Mouse (Mus musculus): Measurements from ENCODE around the gene Gli2. TPM values are rescaled to one million over a fixed set of nuclear protein-coding genes. Genes with fewer than 3 reads are reported as not detected.

Gli2 gene
- polyA plus RNA-seq, 2 experiments = 23.0 to 31.5 TPM

DNA sequence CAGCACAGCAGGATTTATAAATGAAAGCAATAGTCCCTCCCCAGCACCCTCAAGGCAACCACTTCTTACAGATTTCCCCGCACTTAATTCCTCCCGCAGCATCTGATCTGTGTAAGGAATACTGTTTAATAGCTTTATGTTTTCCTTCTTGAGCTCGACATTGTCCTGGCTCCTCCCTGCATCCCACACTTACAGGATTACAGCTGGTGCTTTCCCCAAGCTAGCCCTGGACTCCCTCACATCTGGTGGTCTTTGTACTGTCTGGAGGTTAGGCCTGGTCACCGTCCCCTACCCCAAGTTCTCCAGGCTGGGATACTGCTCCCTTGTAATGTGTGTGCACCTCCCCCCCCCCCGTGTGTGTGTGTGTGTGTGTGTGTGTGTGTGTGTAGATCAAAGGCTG is 101.1 kb downstream of the Gli2 start:
- 41% methylated on average over 5 of the region's 5 CpGs for WGBS
- Histone ChIP-seq H3K9me3 (ENCODE audit: control insufficient read depth, low read length) (no peaks in the 10 kb centered on the region), H3K27ac (replicated peaks; ENCODE audit: low read depth, low read length) (no peak overlapping the region), H3K4me1 (ENCODE audit: control insufficient read depth, insufficient read depth, low read length) (peaks cover 33% of the 10 kb centered on the region), H3K27me3 (ENCODE audit: control insufficient read depth, insufficient read depth, low read length) (no peaks in the 10 kb centered on the region), H3K4me2 (replicated peaks; ENCODE audit: low read depth, low read length, severe bottlenecking) (no peak overlapping the region), H3K36me3 (ENCODE audit: control insufficient read depth, insufficient read depth, low read length) (peaks cover 29% of the 10 kb centered on the region), H3K4me3 (replicated peaks; ENCODE audit: low read length) (no peak overlapping the region), H3K9ac (ENCODE audit: low read depth, low read length, severe bottlenecking) (no peak overlapping the region)
- no peak for DNase-seq (ENCODE audit: low spot score)
- TF ChIP-seq POLR2A (IDR thresholded peaks at IDR 0.05; ENCODE audit: borderline replicate concordance, extremely low read depth, insufficient read depth, insufficient read length) = no peak
- ATAC-seq (ENCODE audit: low FRiP score, low read depth) = no peak

DNA sequence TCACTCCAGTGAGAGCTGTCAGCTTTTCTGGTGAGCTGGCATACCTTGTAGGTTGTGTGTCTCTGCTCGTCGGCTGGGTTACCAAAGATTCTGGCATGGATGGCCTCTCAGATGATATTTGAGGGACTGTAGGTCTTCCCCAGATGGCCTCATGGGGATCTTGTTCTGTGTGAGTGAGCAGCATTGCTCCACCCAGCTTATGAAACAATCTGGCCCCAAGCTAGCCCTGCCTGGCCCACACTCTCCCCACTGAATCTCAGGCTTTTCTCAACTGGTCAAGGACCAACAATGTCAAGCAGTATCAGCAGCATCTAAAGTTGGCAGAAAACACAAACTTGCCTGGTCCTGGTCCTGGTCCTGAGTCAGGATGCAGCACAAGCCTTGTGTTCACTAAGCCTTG is 105.0 kb downstream of the Gli2 start:
- H3K4me3 ChIP-seq (replicated peaks; ENCODE audit: low read length) = no peak overlapping the region
- H3K27ac ChIP-seq (replicated peaks; ENCODE audit: low read depth, low read length) = no peak overlapping the region
- DNase-seq (ENCODE audit: low spot score) (no peak), ATAC-seq (ENCODE audit: low FRiP score, low read depth) (no peak)
- no peak for TF ChIP-seq POLR2A (IDR thresholded peaks at IDR 0.05; ENCODE audit: borderline replicate concordance, extremely low read depth, insufficient read depth, insufficient read length)
- H3K27me3 ChIP-seq (ENCODE audit: control insufficient read depth, insufficient read depth, low read length) = no peaks in the 10 kb centered on the region
- no peak overlapping the region for H3K4me2 ChIP-seq (replicated peaks; ENCODE audit: low read depth, low read length, severe bottlenecking)
- no peaks in the 10 kb centered on the region for H3K9me3 ChIP-seq (ENCODE audit: control insufficient read depth, low read length)
- peaks cover 33% of the 10 kb centered on the region for H3K36me3 ChIP-seq (ENCODE audit: control insufficient read depth, insufficient read depth, low read length)
- H3K4me1 ChIP-seq (ENCODE audit: control insufficient read depth, insufficient read depth, low read length) = 0 out of 2 replicates have a peak, but pooled peaks cover 2% of the 10 kb centered on the region
- 97% methylated on average over 2 of the region's 2 CpGs for WGBS
- H3K9ac ChIP-seq (ENCODE audit: low read depth, low read length, severe bottlenecking) = no peak overlapping the region

- Histone ChIP-seq H3K36me3 (ENCODE audit: control insufficient read depth, insufficient read depth, low read length) (peaks cover 35% of the 10 kb centered on the region), H3K4me2 (replicated peaks; ENCODE audit: low read depth, low read length, severe bottlenecking) (no peak overlapping the region), H3K27me3 (ENCODE audit: control insufficient read depth, insufficient read depth, low read length) (no peaks in the 10 kb centered on the region), H3K27ac (replicated peaks; ENCODE audit: low read depth, low read length) (no peak overlapping the region), H3K4me1 (ENCODE audit: control insufficient read depth, insufficient read depth, low read length) (peaks cover 6% of the 10 kb centered on the region), H3K9me3 (ENCODE audit: control insufficient read depth, low read length) (no peaks in the 10 kb centered on the region), H3K4me3 (replicated peaks; ENCODE audit: low read length) (no peak overlapping the region), H3K9ac (ENCODE audit: low read depth, low read length, severe bottlenecking) (no peak overlapping the region)
- TF ChIP-seq POLR2A (IDR thresholded peaks at IDR 0.05; ENCODE audit: borderline replicate concordance, extremely low read depth, insufficient read depth, insufficient read length) = no peak
- no peak for ATAC-seq (ENCODE audit: low FRiP score, low read depth)
- DNase-seq (ENCODE audit: low spot score) = no peak
- WGBS = 81% methylated on average over 4 of the region's 4 CpGs
Observed at GRCm38 (mm10) chr1:118947221-118947620, 106.2 kb downstream of the Gli2 start.

GRCm38 (mm10) chr1:118941336-118941735 is 112.1 kb downstream of the Gli2 start:
- no peak overlapping the region for H3K4me3 ChIP-seq (replicated peaks; ENCODE audit: low read length)
- no peak for TF ChIP-seq POLR2A (IDR thresholded peaks at IDR 0.05; ENCODE audit: borderline replicate concordance, extremely low read depth, insufficient read depth, insufficient read length)
- no peaks in the 10 kb centered on the region for H3K9me3 ChIP-seq (ENCODE audit: control insufficient read depth, low read length)
- H3K27me3 ChIP-seq (ENCODE audit: control insufficient read depth, insufficient read depth, low read length) = no peaks in the 10 kb centered on the region
- no peak overlapping the region for H3K4me2 ChIP-seq (replicated peaks; ENCODE audit: low read depth, low read length, severe bottlenecking)
- no peak overlapping the region for H3K9ac ChIP-seq (ENCODE audit: low read depth, low read length, severe bottlenecking)
- H3K36me3 ChIP-seq (ENCODE audit: control insufficient read depth, insufficient read depth, low read length) = peaks cover 8% of the 10 kb centered on the region; the same call in 1 of the 2 replicates
- DNase-seq (ENCODE audit: low spot score) (no peak), ATAC-seq (ENCODE audit: low FRiP score, low read depth) (no peak)
- H3K27ac ChIP-seq (replicated peaks; ENCODE audit: low read depth, low read length) = no peak overlapping the region
- H3K4me1 ChIP-seq (ENCODE audit: control insufficient read depth, insufficient read depth, low read length) = peaks cover 40% of the 10 kb centered on the region
- WGBS = 63% methylated on average over 8 of the region's 8 CpGs

GRCm38 (mm10) chr1:118940269-118940840 is 113.1 kb downstream of the Gli2 start:
- Histone ChIP-seq H3K36me3 (ENCODE audit: control insufficient read depth, insufficient read depth, low read length) (0 out of 2 replicates have a peak, but pooled peaks cover 5% of the 10 kb centered on the region), H3K27me3 (ENCODE audit: control insufficient read depth, insufficient read depth, low read length) (no peaks in the 10 kb centered on the region), H3K9me3 (ENCODE audit: control insufficient read depth, low read length) (no peaks in the 10 kb centered on the region), H3K27ac (replicated peaks; ENCODE audit: low read depth, low read length) (no peak overlapping the region), H3K4me1 (ENCODE audit: control insufficient read depth, insufficient read depth, low read length) (peaks cover 50% of the 10 kb centered on the region), H3K4me3 (replicated peaks; ENCODE audit: low read length) (no peak overlapping the region), H3K4me2 (replicated peaks; ENCODE audit: low read depth, low read length, severe bottlenecking) (no peak overlapping the region), H3K9ac (ENCODE audit: low read depth, low read length, severe bottlenecking) (no peak overlapping the region)
- 11% methylated on average over 5 of the region's 5 CpGs for WGBS
- no peak for DNase-seq (ENCODE audit: low spot score)
- no peak for TF ChIP-seq POLR2A (IDR thresholded peaks at IDR 0.05; ENCODE audit: borderline replicate concordance, extremely low read depth, insufficient read depth, insufficient read length)
- ATAC-seq (ENCODE audit: low FRiP score, low read depth) = no peak
